ENCODE assay signal across 8 mouse cellular contexts in genomic region chr16:10542698-10543365, GRCm38 (mm10). TPM values are rescaled to one million over a fixed set of nuclear protein-coding genes. Genes with fewer than 3 reads are reported as not detected.
DNase-seq lines count a peak whose midpoint lies in the region; ATAC-seq lines count a peak whose summit lies in the region.

Gene Dexi (minus strand): TSS chr16:10543054.

- H3K9ac ChIP-seq in heart, embryonic 14.5 days (ENCODE audit: low read length), result peak within 1 kb of the TSS; percentile 90
- peak within 1 kb of the TSS; percentile 88 for H3K9ac ChIP-seq in liver, embryonic 13.5 days
- peak within 1 kb of the TSS; percentile 89 for H3K9ac ChIP-seq in stomach, embryonic 16.5 days (ENCODE audit: low read length)

- peak within 1 kb of the TSS; percentile 90 for H3K4me2 ChIP-seq in heart, embryonic 14.5 days (ENCODE audit: low read length)
- peak within 1 kb of the TSS; percentile 100 for H3K4me2 ChIP-seq in liver, embryonic 13.5 days
- peak within 1 kb of the TSS; percentile 77 for H3K4me2 ChIP-seq in stomach, embryonic 16.5 days (ENCODE audit: low read depth, low read length)

- H3K4me3 ChIP-seq in heart, embryonic 14.5 days (ENCODE audit: control insufficient read depth in 1 of 2, insufficient read depth in 1 of 2, low read depth in 1 of 2, low read length in 2 of 2), result peak within 1 kb of the TSS; percentile 78 to 80
- peak within 1 kb of the TSS; percentile 83 for H3K4me3 ChIP-seq in liver, embryonic 13.5 days (replicated peaks)
- peak within 1 kb of the TSS; percentile 74 for H3K4me3 ChIP-seq in stomach, embryonic 16.5 days (replicated peaks; ENCODE audit: low read length)

- ATAC-seq in CD4-positive, CD25-positive, alpha-beta regulatory T cell, adult 4 months, result peak; percentile 87
- ATAC-seq in heart, embryonic 14.5 days (ENCODE audit: insufficient number of reproducible peaks, insufficient read depth, low FRiP score, low read depth), result peak; percentile 95
- ATAC-seq in liver, embryonic 13.5 days (ENCODE audit: low read depth), result peak; percentile 92
- ATAC-seq in stomach, embryonic 16.5 days (ENCODE audit: insufficient read depth, low FRiP score), result peak; percentile 95

- peaks cover 5% of the 10 kb centered on the region; the same call in 1 of the 2 replicates for H3K36me3 ChIP-seq in heart, embryonic 14.5 days (ENCODE audit: control insufficient read depth, insufficient read depth, low read length)
- H3K36me3 ChIP-seq in liver, embryonic 13.5 days, result no peaks in the 10 kb centered on the region
- H3K36me3 ChIP-seq in stomach, embryonic 16.5 days (ENCODE audit: control insufficient read depth, insufficient read depth, low read length), result no peaks in the 10 kb centered on the region

- under 1% methylated on average over 45 of the region's 61 CpGs for WGBS in heart, embryonic 14.5 days
- WGBS in liver, embryonic 13.5 days (ENCODE audit: insufficient replicate concordance), result under 1% methylated on average over 61 of the region's 61 CpGs
- under 1% methylated on average over 44 of the region's 61 CpGs for WGBS in stomach, embryonic 16.5 days

- H3K27me3 ChIP-seq in heart, embryonic 14.5 days (ENCODE audit: control insufficient read depth, insufficient read depth, low read length), result no peaks in the 10 kb centered on the region
- H3K27me3 ChIP-seq in liver, embryonic 13.5 days, result no peaks in the 10 kb centered on the region
- no peaks in the 10 kb centered on the region for H3K27me3 ChIP-seq in stomach, embryonic 16.5 days (ENCODE audit: control insufficient read depth, insufficient read depth, low read length)

- H3K27ac ChIP-seq in heart, embryonic 14.5 days (replicated peaks in 1 of 2; ENCODE audit: control insufficient read depth in 1 of 2, insufficient read depth in 1 of 2, low read depth in 2 of 2, low read length in 2 of 2), result peak within 1 kb of the TSS; percentile 82 to 92
- peak within 1 kb of the TSS; percentile 68 for H3K27ac ChIP-seq in liver, embryonic 13.5 days
- peak within 1 kb of the TSS; percentile 84 for H3K27ac ChIP-seq in stomach, embryonic 16.5 days (ENCODE audit: low read length)

- DNase-seq in c-Kit-negative CD71-positive TER-119-positive erythroid progenitor cells, embryonic 14.5 days (ENCODE audit: low read depth, low spot score), result peak; percentile 93
- peak; percentile 97 for DNase-seq in fibroblast of lung, adult 2 months (ENCODE audit: low read depth)
- peak; percentile 98 for DNase-seq in kidney, postnatal 14 days
- peak; percentile 96 for DNase-seq in liver, embryonic 13.5 days
- DNase-seq in neural tube, embryonic 10.5 days (ENCODE audit: extremely low spot score, low spot score), result peak; percentile 91

- no peaks in the 10 kb centered on the region for H3K9me3 ChIP-seq in heart, embryonic 14.5 days (ENCODE audit: control insufficient read depth, low read length)
- no peaks in the 10 kb centered on the region for H3K9me3 ChIP-seq in liver, embryonic 13.5 days (replicated peaks)
- no peaks in the 10 kb centered on the region for H3K9me3 ChIP-seq in stomach, embryonic 16.5 days (replicated peaks; ENCODE audit: control insufficient read depth, low read length)

- peaks cover 28 to 44% of the 10 kb centered on the region in 2 experiments for H3K4me1 ChIP-seq in heart, embryonic 14.5 days (ENCODE audit: control insufficient read depth in 2 of 2, insufficient read depth in 2 of 2, low read length in 2 of 2)
- peaks cover 62% of the 10 kb centered on the region for H3K4me1 ChIP-seq in liver, embryonic 13.5 days (replicated peaks)
- H3K4me1 ChIP-seq in stomach, embryonic 16.5 days (ENCODE audit: control insufficient read depth, insufficient read depth, low read length), result peaks cover 44% of the 10 kb centered on the region

RNA-seq across cellular contexts. Expression of gene Dexi, which starts in this region (rescaled TPM):
- polyA plus RNA-seq in CD4-positive, CD25-positive, alpha-beta regulatory T cell, adult 4 months (2017; shearing (Covaris generic)), result 1 to 10 TPM in 1 of 2 experiments, under 1 TPM in 1; 0.95 to 4.4 TPM
- 27.1 and 29.0 TPM in 2 replicates for polyA plus RNA-seq in heart, embryonic 14.5 days (2014; fragmentation: Nextera tagmentation; extraction: Ambion mirVana)
- 3.0 and 3.5 TPM in 2 replicates for polyA plus RNA-seq in liver, embryonic 13.5 days (2015; fragmentation: Nextera tagmentation; extraction: Ambion mirVana)
- 4.9 and 5.0 TPM in 2 replicates for polyA plus RNA-seq in stomach, embryonic 16.5 days (2015; fragmentation: Nextera tagmentation; extraction: Ambion mirVana)

Comparison
In these comparisons a context has a peak if more than half of its experiments do, and no peak if none do; other contexts are left out.
1. Peak in every context shown above with its lines: DNase-seq, ATAC-seq, H3K4me3 ChIP-seq and H3K27ac ChIP-seq.